Mouse (Mus musculus): ENCODE measurements around the gene Fam162a. TPM values are rescaled to one million over a fixed set of nuclear protein-coding genes. Genes with fewer than 3 reads are reported as not detected.
A peak's percentile ranks its signal among the peaks of the same experiment; 100 is the strongest.

Fam162a gene
- total and polyA plus RNA-seq, 3 experiments: 120 to 129 TPM; not detected in 1

GRCm38 (mm10) chr16:36043964-36044363, 27.4 kb downstream of the Fam162a start:
- TF ChIP-seq GABPA (IDR thresholded peaks at IDR 0.05; ENCODE audit: low read depth, low read length) (no peak), RCOR1 (IDR thresholded peaks at IDR 0.05; ENCODE audit: low read depth, low read length) (no peak), GATA1 (IDR thresholded peaks at IDR 0.05; ENCODE audit: low read depth, low read length) (no peak), RAD21 (IDR thresholded peaks at IDR 0.05; ENCODE audit: low read depth, low read length) (no peak), MYB (IDR thresholded peaks at IDR 0.05; ENCODE audit: low read depth, low read length) (no peak), CHD2 (IDR thresholded peaks at IDR 0.05; ENCODE audit: low read length) (no peak), MAZ (IDR thresholded peaks at IDR 0.05; ENCODE audit: low read depth, low read length) (no peak), CHD1 (IDR thresholded peaks at IDR 0.05; ENCODE audit: low read depth, low read length) (no peak), TAL1 (IDR thresholded peaks at IDR 0.05; ENCODE audit: low read length) (no peak), MXI1 (IDR thresholded peaks at IDR 0.05; ENCODE audit: low read depth, low read length) (no peak), KAT2A (conservative IDR thresholded peaks at IDR 0.05; ENCODE audit: low read depth, low read length) (no peak), USF2 (IDR thresholded peaks at IDR 0.05; ENCODE audit: borderline replicate concordance in 1 of 2, insufficient read depth in 1 of 2, low read depth in 1 of 2, low read length in 2 of 2) (no peak), SMC3 (IDR thresholded peaks at IDR 0.05; ENCODE audit: low read depth, low read length) (no peak)
- Histone ChIP-seq H3K27me3 (ENCODE audit: control insufficient read depth in 1 of 2, insufficient read depth in 2 of 2, low read length in 2 of 2) (no peaks in the 10 kb centered on the region), H3K27ac (ENCODE audit: control insufficient read depth, low read depth, low read length) (no peak overlapping the region)

GRCm38 (mm10) chr16:36043073-36043472, 28.3 kb downstream of the Fam162a start:
- H3K9ac ChIP-seq (ENCODE audit: control insufficient read depth, low read depth, low read length, poor library complexity, severe bottlenecking): no peak overlapping the region
- 0 out of 4 replicates have a peak, but pooled peaks cover 2% of the 10 kb centered on the region in 2 experiments for H3K4me1 ChIP-seq (ENCODE audit: control insufficient read depth in 1 of 2, insufficient read depth in 2 of 2, low read length in 2 of 2)
- peak; percentile 26 for DNase-seq (ENCODE audit: low read depth, low spot score)
- no peaks in the 10 kb centered on the region for H3K27me3 ChIP-seq (ENCODE audit: control insufficient read depth in 1 of 2, insufficient read depth in 2 of 2, low read length in 2 of 2)
- H3K79me2 ChIP-seq (ENCODE audit: control insufficient read depth, insufficient read depth, low read length, poor library complexity): peaks cover 10% of the 10 kb centered on the region
- peaks cover 5 to 6% of the 10 kb centered on the region in 2 experiments for H3K36me3 ChIP-seq (ENCODE audit: control insufficient read depth in 1 of 2, insufficient read depth in 2 of 2, low read length in 2 of 2)
- no peak overlapping the region for H3K27ac ChIP-seq (ENCODE audit: control insufficient read depth, low read depth, low read length)
- TF ChIP-seq RCOR1 (IDR thresholded peaks at IDR 0.05; ENCODE audit: low read depth, low read length): no peak
- TF ChIP-seq TBP (IDR thresholded peaks at IDR 0.05; ENCODE audit: low read depth, low read length): no peak
- no peak for TF ChIP-seq UBTF (IDR thresholded peaks at IDR 0.05; ENCODE audit: borderline replicate concordance, insufficient read depth, low read depth, low read length)
- no peak for TF ChIP-seq NRF1 (IDR thresholded peaks at IDR 0.05; ENCODE audit: insufficient read depth, low read depth, low read length, poor library complexity, severe bottlenecking)
- TF ChIP-seq ELF1 (IDR thresholded peaks at IDR 0.05; ENCODE audit: low read depth, low read length): no peak
- TF ChIP-seq POLR2AphosphoS5 (IDR thresholded peaks at IDR 0.05; ENCODE audit: borderline replicate concordance, low read depth, low read length): no peak
- TF ChIP-seq HCFC1 (IDR thresholded peaks at IDR 0.05; ENCODE audit: low read depth, low read length): no peak
- no peak for TF ChIP-seq E2F4 (IDR thresholded peaks at IDR 0.05; ENCODE audit: borderline replicate concordance, low read depth, low read length)
- TF ChIP-seq MYC (IDR thresholded peaks at IDR 0.05; ENCODE audit: low read depth, low read length): no peak
- H3K4me3 ChIP-seq (ENCODE audit: control insufficient read depth in 1 of 2, insufficient read depth in 1 of 2, low read depth in 2 of 2, low read length in 2 of 2): no peak overlapping the region
- H3K9me3 ChIP-seq (replicated peaks; ENCODE audit: insufficient read depth, low read length): no peaks in the 10 kb centered on the region

More at GRCm38 (mm10) chr16:36043964-36044363, 27.4 kb downstream of the Fam162a start:
- DNase-seq (ENCODE audit: low read depth, low spot score): no peak
- Histone ChIP-seq H3K9ac (ENCODE audit: control insufficient read depth, low read depth, low read length, poor library complexity, severe bottlenecking) (no peak overlapping the region), H3K4me1 (ENCODE audit: control insufficient read depth in 1 of 2, insufficient read depth in 2 of 2, low read length in 2 of 2) (0 out of 4 replicates have a peak, but pooled peaks cover 2% of the 10 kb centered on the region in 2 experiments), H3K9me3 (replicated peaks; ENCODE audit: insufficient read depth, low read length) (no peaks in the 10 kb centered on the region), H3K79me2 (ENCODE audit: control insufficient read depth, insufficient read depth, low read length, poor library complexity) (peaks cover 10% of the 10 kb centered on the region), H3K4me3 (ENCODE audit: control insufficient read depth in 1 of 2, insufficient read depth in 1 of 2, low read depth in 2 of 2, low read length in 2 of 2) (no peak overlapping the region), H3K36me3 (ENCODE audit: control insufficient read depth in 1 of 2, insufficient read depth in 2 of 2, low read length in 2 of 2) (peaks cover 5 to 6% of the 10 kb centered on the region in 2 experiments)
